Mouse (Mus musculus): Measurements from ENCODE around the gene Dgke.
"Not testable (repeated sequence)": the region's sequence is repeated elsewhere in the genome, so short reads cannot be mapped to it uniquely, and the experiment has no call there.

Dgke gene

DNA sequence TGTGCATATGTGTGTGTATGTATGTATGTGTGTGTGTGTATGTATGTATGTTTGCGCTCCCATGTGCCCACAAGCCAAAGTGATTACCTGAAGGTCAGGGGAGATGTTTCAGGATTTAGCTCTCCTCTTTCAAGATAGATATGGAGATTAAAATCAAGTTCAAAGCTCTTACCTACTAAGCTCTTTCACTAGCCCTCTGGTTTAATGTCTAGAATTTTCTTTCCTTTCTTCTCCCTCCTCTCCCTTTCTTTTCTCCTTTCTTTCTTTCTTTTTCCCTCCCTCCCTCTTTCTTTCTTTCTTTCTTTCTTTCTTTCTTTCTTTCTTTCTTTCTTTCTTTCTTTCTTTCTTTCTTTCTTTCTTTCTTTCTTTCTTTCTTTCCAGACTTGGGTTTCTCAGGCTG, at the start of gene Dgke:
Gene Dgke (minus strand): TSS at position 101 of the 400 bp plus-strand sequence.
- no peak for DNase-seq (ENCODE audit: low read depth, low spot score)

DNA sequence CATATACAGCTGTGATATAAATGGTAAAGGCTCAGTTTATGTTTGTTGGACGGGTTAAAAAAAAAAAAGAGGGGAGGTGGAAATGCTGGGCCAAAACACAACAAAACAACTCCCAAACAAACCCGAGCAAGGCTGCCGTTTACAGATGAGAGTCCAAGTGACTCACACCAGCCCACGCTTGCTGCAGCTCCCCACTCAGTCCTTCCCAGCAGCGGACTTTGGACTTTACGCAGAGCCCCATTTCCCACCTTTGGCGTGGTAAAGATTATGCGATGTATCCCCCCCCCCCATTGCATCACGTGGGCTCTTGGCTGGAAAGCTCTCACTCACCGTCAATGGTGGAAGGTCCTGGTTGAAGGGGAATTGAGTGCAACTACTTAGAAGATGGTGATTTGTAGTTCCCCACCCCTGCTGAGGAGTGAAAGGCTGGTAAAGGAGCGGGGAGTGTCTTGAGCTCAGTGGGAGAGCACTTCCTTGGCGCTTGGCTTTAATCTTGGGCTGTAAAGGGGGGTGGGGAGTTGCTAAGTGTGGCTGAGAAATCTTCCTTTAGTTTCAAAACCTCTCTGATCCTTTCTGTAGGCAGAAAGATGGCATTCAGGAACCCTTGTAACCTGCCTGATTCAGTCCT, 40.6 kb upstream of the Dgke start:
- DNase-seq (ENCODE audit: low read depth, low spot score): no peak

DNA sequence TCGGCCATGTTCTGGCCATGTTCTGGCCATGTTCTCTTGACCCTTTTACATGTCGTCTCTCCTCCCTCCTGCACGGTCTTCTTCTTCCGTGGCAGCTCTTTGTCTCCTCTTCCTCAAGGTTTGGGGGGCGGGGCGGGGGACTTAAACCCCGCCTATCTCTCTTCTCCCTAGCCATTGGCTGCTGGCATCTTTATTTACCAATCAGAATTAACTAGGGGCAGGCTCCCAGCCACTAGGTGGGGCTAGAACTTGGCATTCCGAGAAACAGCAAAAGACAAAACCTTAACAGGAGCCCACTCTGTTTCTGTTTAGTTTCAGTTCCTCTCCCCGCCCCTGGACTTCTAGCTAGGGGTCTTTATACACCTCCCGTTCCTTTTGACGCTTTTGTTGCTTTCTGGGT, 39.2 kb upstream of the Dgke start:
- DNase-seq (ENCODE audit: low read depth, low spot score): no peak

DNA sequence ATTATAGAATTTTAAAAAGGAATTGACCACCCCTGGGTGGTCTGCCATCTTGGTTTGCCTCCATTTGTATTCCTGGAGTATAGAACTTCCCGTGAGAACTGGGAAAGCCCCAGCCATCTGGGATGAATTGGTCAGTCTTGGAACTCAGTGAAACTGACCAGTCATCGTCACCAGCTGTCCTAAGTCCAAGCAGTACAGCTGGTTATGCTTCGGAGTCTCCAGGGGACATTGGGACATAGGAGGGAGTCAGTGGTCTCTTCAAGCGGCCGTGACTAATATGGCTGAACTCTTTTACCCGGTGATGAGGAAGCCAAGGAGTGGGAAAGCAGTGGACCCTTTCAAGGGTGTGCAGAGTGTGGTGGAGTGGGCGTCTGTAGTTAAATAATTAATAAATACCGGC, 38.6 kb upstream of the Dgke start:
- no peak for DNase-seq (ENCODE audit: low read depth, low spot score)

DNA sequence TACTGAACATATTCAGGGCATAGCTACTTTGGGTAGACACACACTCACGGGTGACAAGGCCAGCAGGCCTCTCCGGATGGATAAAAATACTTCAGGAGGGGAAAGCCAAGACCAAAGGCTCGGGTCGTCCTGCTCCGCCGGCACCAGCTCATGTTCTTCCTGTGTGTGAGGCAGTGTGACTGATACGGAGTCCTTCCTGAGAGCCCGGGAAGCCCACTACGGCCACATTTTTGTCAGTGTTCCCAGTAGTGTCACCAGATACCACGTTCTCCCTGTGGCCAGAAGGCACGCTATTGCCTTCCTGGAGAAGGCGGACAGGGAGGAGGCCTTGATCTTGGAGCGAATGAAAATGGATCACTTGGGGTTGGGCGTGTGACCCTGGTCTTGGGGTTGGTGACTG, 36.5 kb upstream of the Dgke start:
- DNase-seq (ENCODE audit: low read depth, low spot score): no peak

DNA sequence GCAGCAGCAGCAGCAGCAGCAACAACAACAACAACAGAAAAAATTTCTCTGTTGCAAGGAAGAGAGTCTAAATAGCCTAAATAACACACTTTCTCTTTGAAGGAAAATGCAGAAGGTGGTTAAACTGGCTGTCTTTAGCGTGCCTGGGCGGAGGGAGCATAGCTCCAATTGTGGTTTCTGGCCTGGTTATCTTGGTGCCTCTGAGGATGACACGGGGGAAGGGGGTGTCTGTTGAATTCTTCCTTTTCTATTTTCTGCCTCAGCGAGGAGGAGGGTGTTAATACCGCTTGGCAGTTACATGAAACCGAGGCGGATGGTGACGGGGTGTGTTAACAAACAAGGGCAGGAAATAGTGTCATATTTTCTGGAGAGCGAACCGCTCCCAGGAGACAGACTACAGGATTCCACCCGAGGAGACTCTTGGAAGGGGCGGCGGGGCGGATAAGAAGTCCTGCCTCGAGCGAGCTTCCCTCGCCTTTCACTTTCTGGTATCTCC, 34.2 kb upstream of the Dgke start:
- DNase-seq (ENCODE audit: low read depth, low spot score): no peak

DNA sequence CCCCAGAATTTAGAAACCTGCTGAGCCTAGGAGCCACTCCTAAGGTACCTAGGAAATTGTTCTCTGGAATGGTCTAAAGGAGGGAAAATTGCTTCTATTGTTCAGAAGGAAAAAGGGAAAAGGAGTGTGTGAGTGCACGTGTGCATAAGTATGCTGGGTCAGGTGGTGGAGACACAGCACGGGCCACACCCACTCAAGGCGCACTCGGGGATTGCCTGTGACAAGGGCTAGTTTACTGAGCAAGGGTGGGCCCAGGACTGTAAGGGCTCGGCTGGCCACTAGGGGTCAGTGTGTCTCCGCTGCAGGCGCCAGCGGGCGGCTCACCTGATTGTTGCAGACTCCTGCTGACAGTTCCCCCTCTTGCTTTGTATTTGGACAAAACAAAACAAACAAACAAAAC, 33.8 kb upstream of the Dgke start:
- DNase-seq (ENCODE audit: low read depth, low spot score): peak; percentile 75

DNA sequence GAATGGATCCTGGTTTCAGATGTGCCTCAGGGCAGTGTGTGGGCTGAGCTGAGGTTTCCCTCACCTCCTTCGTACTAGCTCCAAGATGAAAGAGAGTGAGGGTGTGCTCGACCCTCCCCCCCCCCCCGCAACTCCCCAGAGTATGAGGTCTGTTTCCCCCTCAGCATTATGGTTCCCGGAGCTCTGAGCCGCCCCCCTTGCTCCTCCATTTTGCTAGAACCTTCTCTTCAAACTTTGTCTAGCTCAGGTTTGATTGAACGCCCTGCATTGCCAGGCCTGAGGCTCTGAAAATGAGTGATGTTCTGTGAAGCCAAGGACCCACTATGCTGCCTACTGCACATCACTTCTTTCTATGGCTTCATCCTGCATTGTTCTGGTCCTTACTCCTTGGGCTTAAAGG, 32.3 kb upstream of the Dgke start:
- no peak for DNase-seq (ENCODE audit: low read depth, low spot score)

DNA sequence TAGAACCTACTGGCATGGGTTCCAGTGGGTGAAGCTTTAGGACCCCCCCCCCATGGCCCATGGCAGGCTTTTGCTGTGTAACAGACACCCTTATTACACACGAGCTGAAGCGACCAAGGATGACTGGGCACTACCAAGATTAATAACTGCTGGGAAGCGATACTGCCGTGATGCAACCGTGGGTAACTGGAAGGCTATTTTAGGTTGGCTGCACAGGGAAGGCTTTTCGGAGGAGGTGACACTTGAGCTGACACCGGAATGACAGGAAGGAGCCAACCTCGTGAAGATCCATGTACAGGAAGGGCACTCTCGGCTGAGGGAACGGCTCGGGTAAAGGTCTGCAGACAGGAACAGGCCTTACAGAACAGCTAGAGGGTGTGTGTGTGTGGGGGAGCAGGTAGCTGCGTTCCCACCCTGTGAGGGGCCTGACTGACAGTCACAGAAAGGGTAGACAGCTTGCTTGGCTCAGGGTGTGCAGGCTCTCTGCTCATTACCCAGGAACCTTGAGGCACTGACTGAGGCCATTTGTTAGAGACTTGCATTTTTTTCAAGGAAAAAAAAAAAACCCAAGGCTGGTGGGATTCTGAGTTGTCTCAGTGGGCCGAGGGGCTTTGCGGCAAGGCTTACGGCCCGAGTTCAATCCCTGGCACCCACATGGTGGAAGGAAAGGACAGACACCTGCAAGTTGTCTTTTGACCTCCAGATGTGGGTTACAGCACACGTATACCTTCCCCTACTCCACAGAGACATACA, 31.6 kb upstream of the Dgke start:
- no peak for DNase-seq (ENCODE audit: low read depth, low spot score)

DNA sequence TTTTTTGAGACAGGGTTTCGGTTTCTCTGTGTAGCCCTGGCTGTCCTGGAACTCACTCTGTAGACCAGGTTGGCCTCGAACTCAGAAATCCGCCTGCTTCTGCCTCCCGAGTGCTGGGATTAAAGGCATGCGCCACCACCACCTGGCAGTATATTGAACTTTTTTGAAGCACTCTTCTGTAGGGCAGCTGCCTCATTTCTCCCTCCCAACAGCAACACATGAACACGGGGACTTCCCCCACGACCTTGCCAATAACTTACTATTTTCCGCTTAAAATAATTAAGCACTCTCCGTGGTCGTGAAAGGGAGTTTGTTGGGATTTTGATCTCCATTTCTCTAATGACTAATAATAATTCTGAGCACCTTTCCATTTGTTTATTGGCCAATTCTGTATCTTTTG, 30.6 kb upstream of the Dgke start:
- DNase-seq (ENCODE audit: low read depth, low spot score): not testable (repeated sequence)

DNA sequence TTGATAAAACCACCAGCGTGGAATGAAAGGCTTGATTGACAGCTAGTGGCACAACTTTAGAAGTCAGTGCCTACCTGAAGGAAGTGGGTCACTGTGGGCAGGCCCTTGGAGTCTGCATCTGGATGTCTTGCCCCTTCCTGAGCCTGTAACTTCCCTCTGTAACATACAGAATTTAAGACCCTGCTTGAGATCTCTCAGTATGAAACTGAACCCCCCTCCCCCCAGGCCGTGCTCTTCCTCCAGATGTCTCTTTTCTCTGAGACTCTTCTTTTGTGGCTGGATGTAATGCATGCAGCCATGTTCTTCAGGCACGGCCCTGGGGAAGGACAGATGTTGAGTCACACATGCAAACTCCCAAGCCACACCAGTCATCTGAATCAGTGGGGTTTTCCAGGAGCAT, 28.7 kb upstream of the Dgke start:
- peak; percentile 48 for DNase-seq (ENCODE audit: low read depth, low spot score)

DNA sequence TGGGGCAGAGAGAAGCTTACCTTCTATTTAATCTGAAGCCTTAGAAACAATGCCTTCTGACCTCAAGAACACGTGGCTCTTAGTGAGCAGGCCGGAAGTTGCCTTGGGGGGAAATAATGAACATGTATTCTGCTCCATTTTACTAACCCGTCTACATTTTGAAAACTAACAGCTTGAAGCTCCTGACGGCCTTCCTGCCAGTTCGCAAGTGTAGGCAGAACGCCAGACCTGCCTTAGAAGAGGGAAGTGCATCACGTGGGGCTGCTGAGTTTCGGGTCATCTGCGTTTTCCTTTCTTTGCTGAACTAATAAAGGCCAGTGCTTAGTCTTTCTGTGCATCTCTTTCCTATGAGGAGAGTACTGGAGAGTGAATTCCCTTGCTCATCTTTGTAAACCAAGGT, 26.1 kb upstream of the Dgke start:
- no peak for DNase-seq (ENCODE audit: low read depth, low spot score)

DNA sequence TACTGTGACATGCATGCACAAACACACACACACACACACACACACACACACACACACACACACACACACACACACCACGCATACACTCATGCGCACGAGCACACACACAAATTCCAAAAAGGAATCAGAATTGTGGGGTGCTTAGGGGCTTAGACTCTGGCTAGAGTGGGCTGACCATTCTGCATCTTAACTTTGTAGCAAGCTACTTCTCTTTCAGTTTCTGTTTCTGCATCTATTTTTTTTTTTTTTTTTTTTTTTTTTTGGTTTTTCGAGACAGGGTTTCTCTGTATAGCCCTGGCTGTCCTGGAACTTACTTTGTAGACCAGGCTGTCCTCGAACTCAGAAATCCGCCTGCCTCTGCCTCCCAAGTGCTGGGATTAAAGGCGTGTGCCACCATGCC, 23.7 kb upstream of the Dgke start:
- not testable (repeated sequence) for DNase-seq (ENCODE audit: low read depth, low spot score)

DNA sequence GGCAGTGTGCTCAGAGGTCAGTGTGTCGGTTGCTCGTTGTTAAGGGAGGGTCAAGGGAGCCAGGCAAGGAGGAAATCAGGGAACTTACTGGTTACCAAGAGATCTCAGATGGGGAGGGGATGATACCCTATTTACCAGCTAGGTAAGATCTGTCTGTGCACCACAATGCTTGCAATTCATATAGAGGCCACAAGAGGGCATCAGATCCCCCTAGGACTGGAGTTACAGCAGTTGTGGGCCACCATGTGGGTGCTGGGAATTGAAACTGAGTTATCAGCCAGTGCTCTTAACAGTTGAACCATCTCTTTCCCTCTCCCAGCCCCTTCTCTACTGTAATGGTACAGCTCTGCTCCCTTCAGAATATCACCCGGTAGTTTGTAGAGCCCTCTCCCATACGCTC, 22.1 kb upstream of the Dgke start:
- no peak for DNase-seq (ENCODE audit: low read depth, low spot score)

DNA sequence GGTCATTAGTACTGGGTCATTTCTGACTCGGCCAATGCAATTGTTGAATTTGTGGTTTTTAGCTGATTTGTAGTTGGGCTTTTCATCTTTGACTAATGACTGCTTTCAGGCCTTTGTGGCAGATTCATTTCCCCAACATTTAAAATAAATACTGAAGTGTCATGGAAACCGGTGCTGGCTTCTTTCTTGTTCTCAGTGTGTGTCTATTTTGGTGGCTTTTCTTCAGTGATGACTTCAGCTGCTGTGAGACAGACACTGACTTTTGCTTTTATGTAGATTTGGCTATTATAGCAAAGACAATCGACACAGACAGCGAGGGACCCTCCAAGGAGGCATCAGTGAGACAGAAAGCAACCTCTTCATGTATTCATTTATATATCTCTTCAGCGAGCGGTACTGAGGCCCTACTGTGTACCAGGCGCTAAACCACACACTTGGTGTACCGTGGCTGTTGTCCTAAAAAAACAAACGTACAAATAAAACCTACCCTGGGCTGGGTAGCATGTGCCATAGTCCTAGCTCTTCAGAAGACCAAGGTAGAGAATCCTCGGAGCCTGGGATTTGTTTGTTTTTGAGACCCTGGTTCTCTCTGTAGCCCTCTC, 19.7 kb upstream of the Dgke start:
- no peak for DNase-seq (ENCODE audit: low read depth, low spot score)

DNA sequence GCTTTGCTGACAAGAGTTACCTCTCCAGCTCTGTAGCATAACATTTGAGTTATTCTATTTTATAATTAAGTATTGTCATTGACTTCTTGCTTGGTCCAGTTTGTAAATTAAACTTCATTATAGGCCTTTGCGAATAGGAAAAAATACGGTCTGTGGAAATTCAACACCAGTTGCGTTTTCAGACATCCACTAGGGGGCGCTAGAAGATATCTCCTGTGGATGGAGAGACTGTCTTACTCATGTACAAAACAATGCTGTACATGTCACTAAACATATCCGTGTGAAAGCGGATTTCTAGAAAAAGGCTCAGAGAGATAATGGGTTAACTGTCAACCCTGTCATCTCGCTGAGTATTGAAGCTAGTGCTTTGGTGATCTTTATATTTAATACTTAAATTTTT, 18.0 kb upstream of the Dgke start:
- peak; percentile 85 for DNase-seq (ENCODE audit: low read depth, low spot score)

DNA sequence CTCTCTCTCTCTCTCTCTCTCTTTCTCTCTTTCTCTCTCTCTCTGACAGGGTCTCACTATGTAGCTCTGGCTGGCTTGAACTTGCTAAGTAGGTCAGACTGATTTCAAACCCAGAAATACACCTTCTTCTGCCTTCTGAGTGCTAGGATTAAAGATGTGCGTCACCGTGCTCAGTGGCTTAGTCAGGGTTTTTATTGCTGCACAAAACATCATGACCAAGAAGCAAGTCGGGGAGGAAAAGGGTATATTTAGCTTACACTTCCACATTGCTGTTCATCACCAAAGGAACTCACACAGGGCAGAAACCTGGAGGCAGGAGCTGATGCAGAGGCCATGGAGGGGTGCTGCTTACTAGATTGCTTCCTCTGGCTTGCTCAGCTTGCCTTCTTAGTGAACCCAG, 16.0 kb upstream of the Dgke start:
- not testable (repeated sequence) for DNase-seq (ENCODE audit: low read depth, low spot score)

DNA sequence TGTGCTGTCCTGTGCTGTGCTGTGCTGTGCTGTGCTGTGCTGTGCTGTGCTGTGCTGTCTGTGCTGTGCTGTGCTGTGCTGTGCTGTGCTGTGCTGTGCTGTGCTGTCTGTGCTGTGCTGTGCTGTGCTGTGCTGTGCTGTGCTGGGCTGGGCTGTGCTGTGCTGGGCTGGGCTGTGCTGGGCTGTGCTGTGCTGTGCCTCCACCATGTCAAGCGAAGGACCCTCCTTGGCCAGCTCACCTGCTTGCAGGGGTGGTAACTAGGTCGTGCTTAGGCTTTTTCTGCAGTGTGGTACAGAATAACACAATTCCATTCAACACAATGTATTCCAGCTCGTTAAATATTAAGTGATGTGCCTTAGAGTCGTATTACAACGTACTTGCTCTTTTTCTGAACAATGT, 15.3 kb upstream of the Dgke start:
- DNase-seq (ENCODE audit: low read depth, low spot score): not testable (repeated sequence)

DNA sequence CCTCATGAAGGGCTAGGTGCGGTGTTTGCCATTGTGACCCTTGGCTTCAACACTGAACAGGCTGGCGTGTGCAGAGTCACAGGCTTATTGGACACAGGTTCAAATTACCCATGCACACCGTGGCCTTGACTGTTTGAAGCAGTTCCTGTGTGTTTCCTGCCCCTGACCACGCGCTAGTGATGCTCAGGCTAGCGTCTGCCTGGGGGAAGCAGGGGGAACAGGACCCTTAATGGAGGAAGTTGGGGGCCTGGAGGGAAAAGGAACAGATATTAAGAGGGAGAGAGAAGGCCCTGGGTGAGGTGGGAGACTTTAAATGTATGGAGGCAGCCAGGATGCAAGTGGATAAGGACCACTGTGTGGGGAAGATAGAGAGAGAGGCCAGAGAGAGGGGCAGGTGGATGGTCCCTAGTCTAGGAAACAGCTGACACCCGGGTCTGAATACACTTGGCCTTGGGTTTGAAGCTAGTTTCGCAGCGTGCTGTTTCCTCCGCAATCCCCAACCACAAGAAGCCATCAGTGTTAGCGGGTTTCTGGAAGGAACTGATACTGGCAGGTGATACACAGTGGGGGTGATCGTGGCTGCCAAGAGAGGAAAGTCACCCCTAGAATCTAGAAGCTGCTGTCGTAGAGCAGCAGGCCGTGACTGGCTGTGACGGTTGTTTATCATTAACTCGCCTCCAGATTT, 12.5 kb upstream of the Dgke start:
- DNase-seq (ENCODE audit: low read depth, low spot score): no peak

DNA sequence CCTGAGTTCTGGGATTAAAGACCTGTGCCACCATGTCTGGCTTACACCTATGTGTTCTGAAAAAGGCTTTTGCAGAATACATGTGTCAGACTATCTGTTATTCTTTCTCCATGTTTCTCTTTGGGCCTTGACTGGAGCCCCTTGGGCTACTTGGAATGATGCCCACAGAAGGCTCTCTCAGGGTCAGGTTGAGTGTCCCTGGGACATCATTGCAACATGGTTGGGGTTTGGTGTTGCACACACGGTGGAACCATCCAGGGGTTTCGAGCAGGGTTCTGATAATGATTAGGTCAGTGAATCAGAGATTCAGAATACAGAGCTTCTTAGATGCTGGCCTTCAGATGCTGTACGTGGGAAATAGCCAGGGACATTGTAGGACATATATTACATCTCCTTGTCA, 11.7 kb upstream of the Dgke start:
- no peak for DNase-seq (ENCODE audit: low read depth, low spot score)

DNA sequence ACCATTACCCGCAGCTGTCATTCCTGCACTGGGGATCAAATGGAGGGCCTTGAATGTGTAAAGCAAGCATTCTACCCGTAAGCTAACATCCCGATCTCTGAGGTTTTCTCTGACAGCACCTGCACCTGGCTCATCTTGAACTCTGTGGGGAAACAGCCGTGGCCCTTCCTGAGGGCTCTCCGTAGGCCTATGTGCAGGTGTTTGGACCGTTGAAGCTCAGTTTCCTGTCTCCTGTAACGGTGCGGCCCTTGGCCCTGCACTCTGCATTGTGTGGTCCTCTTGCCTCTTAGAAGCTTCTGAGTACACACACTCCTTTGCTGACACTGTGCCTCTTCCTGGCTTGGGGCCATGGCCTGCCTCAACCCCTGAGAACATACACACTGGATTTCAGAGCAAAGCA, 11.0 kb upstream of the Dgke start:
- no peak for DNase-seq (ENCODE audit: low read depth, low spot score)

DNA sequence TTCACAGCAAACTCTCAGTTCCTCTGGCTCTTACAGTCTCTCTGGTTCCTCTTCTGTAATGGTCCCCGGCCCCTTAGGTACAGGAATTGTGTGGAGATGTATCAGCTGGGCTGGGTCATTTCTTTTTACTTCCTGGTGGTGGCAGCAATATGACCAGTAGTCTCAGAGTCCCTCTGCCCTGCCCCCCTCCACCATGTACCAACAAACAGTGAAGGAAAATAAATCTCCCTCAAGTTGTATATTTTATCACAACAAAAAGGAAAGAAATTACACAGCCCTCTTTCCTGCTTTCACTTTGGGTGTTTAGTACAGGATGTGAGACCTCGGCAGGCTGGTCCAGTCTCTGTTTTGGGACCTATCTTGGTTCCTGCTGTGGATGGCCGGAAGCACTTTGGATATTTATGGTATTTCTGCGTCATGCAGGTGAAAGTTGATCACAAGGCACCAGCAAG, 9.7 kb upstream of the Dgke start:
- DNase-seq (ENCODE audit: low read depth, low spot score): no peak
